Mouse (Mus musculus): ENCODE measurements around the gene Arhgap22. TPM values are rescaled to one million over a fixed set of nuclear protein-coding genes. Genes with fewer than 3 reads are reported as not detected.
A peak's percentile ranks its signal among the peaks of the same experiment; 100 is the strongest.

Arhgap22 gene
- 1.7 and 4.2 TPM in 2 replicates for polyA plus RNA-seq (2016; fragmentation: Nextera tagmentation; extraction: Ambion mirVana)

- H3K27me3 ChIP-seq (replicated peaks), result peaks cover 44% of the 10 kb centered on the region
- no peak within 1 kb of the TSS for H3K9ac ChIP-seq
- H3K36me3 ChIP-seq, result no peaks in the 10 kb centered on the region
- peak within 1 kb of the TSS; percentile 30 for H3K4me2 ChIP-seq
- H3K4me3 ChIP-seq, result no peak within 1 kb of the TSS
- H3K9me3 ChIP-seq (replicated peaks), result no peaks in the 10 kb centered on the region
- peaks cover 7% of the 10 kb centered on the region for H3K4me1 ChIP-seq (replicated peaks)
- H3K27ac ChIP-seq (ENCODE audit: poor library complexity, severe bottlenecking), result no peak within 1 kb of the TSS
- WGBS, result 11% methylated on average over 28 of the region's 28 CpGs
- peak; percentile 79 for ATAC-seq (ENCODE audit: insufficient number of reproducible peaks, low FRiP score)
Observed at GRCm38 (mm10) chr14:33213823-33214766, at the start of gene Arhgap22. TSS of gene Arhgap22 (plus strand) at chr14:33214026.

- H3K36me3 ChIP-seq, result no peaks in the 10 kb centered on the region
- no peaks in the 10 kb centered on the region for H3K9me3 ChIP-seq (replicated peaks)
- no peak overlapping the region for H3K9ac ChIP-seq
- ATAC-seq (ENCODE audit: insufficient number of reproducible peaks, low FRiP score), result no peak
- peaks cover 4% of the 10 kb centered on the region; the same call in 1 of the 2 replicates for H3K27me3 ChIP-seq (replicated peaks)
- H3K4me1 ChIP-seq (replicated peaks), result no peaks in the 10 kb centered on the region
- H3K27ac ChIP-seq (ENCODE audit: poor library complexity, severe bottlenecking), result no peak overlapping the region
- no peak overlapping the region for H3K4me2 ChIP-seq
- no peak overlapping the region for H3K4me3 ChIP-seq
- 81% methylated on average over 4 of the region's 4 CpGs for WGBS
Observed at GRCm38 (mm10) chr14:33168750-33169149, 45.1 kb upstream of the Arhgap22 start.

- ATAC-seq (ENCODE audit: insufficient number of reproducible peaks, low FRiP score), result no peak
Observed at GRCm38 (mm10) chr14:33171942-33172341, 41.9 kb upstream of the Arhgap22 start.

GRCm38 (mm10) chr14:33175059-33175821, 38.6 kb upstream of the Arhgap22 start:
- H3K27me3 ChIP-seq (replicated peaks), result peaks cover 7% of the 10 kb centered on the region; the same call in 1 of the 2 replicates
- H3K9ac ChIP-seq, result no peak overlapping the region
- H3K4me2 ChIP-seq, result no peak overlapping the region
- H3K36me3 ChIP-seq, result no peaks in the 10 kb centered on the region
- no peaks in the 10 kb centered on the region for H3K4me1 ChIP-seq (replicated peaks)
- no peak for ATAC-seq (ENCODE audit: insufficient number of reproducible peaks, low FRiP score)
- H3K9me3 ChIP-seq (replicated peaks), result no peaks in the 10 kb centered on the region
- WGBS, result 70% methylated on average over 4 of the region's 4 CpGs
- H3K4me3 ChIP-seq, result no peak overlapping the region
- H3K27ac ChIP-seq (ENCODE audit: poor library complexity, severe bottlenecking), result no peak overlapping the region

More at GRCm38 (mm10) chr14:33171942-33172341, 41.9 kb upstream of the Arhgap22 start:
- WGBS, result 64% methylated on average over 1 of the region's 1 CpGs
- peaks cover 2% of the 10 kb centered on the region; the same call in 1 of the 2 replicates for H3K27me3 ChIP-seq (replicated peaks)
- H3K9me3 ChIP-seq (replicated peaks), result no peaks in the 10 kb centered on the region
- no peak overlapping the region for H3K9ac ChIP-seq
- H3K4me3 ChIP-seq, result no peak overlapping the region
- H3K4me2 ChIP-seq, result no peak overlapping the region
- H3K27ac ChIP-seq (ENCODE audit: poor library complexity, severe bottlenecking), result no peak overlapping the region
- no peaks in the 10 kb centered on the region for H3K36me3 ChIP-seq
- no peaks in the 10 kb centered on the region for H3K4me1 ChIP-seq (replicated peaks)

- H3K4me1 ChIP-seq (replicated peaks), result no peaks in the 10 kb centered on the region
- no peak overlapping the region for H3K27ac ChIP-seq (ENCODE audit: poor library complexity, severe bottlenecking)
- H3K9me3 ChIP-seq (replicated peaks), result no peaks in the 10 kb centered on the region
- ATAC-seq (ENCODE audit: insufficient number of reproducible peaks, low FRiP score), result no peak
- H3K4me3 ChIP-seq, result no peak overlapping the region
- peaks cover 7% of the 10 kb centered on the region; the same call in 1 of the 2 replicates for H3K27me3 ChIP-seq (replicated peaks)
- no peak overlapping the region for H3K4me2 ChIP-seq
- 82% methylated on average over 5 of the region's 5 CpGs for WGBS
- H3K36me3 ChIP-seq, result no peaks in the 10 kb centered on the region
- no peak overlapping the region for H3K9ac ChIP-seq
Observed at GRCm38 (mm10) chr14:33180102-33180501, 33.7 kb upstream of the Arhgap22 start.

GRCm38 (mm10) chr14:33185068-33185800, 28.6 kb upstream of the Arhgap22 start, which contains the start of gene Wdfy4:
TSS of gene Wdfy4 (minus strand) at chr14:33185508.
- ATAC-seq (ENCODE audit: insufficient number of reproducible peaks, low FRiP score), result no peak
- Histone ChIP-seq H3K36me3 (no peaks in the 10 kb centered on the region), H3K4me1 (replicated peaks) (no peaks in the 10 kb centered on the region), H3K4me3 (no peak within 1 kb of the TSS), H3K27me3 (replicated peaks) (no peaks in the 10 kb centered on the region), H3K9ac (no peak within 1 kb of the TSS), H3K27ac (ENCODE audit: poor library complexity, severe bottlenecking) (no peak within 1 kb of the TSS), H3K4me2 (no peak within 1 kb of the TSS), H3K9me3 (replicated peaks) (no peaks in the 10 kb centered on the region)
- WGBS, result 79% methylated on average over 11 of the region's 11 CpGs

- Histone ChIP-seq H3K9ac (no peak overlapping the region), H3K4me2 (no peak overlapping the region), H3K27me3 (replicated peaks) (no peaks in the 10 kb centered on the region), H3K4me1 (replicated peaks) (no peaks in the 10 kb centered on the region), H3K9me3 (replicated peaks) (no peaks in the 10 kb centered on the region), H3K4me3 (no peak overlapping the region), H3K27ac (ENCODE audit: poor library complexity, severe bottlenecking) (no peak overlapping the region), H3K36me3 (no peaks in the 10 kb centered on the region)
- whole genome bisulfite sequencing, result 67% methylated on average over 4 of the region's 4 CpGs
- no peak for ATAC-seq (ENCODE audit: insufficient number of reproducible peaks, low FRiP score)
Observed at GRCm38 (mm10) chr14:33187201-33187600, 26.6 kb upstream of the Arhgap22 start.

GRCm38 (mm10) chr14:33189230-33189629, 24.6 kb upstream of the Arhgap22 start:
- no peaks in the 10 kb centered on the region for H3K9me3 ChIP-seq (replicated peaks)
- H3K4me2 ChIP-seq, result no peak overlapping the region
- H3K27me3 ChIP-seq (replicated peaks), result no peaks in the 10 kb centered on the region
- H3K4me1 ChIP-seq (replicated peaks), result no peaks in the 10 kb centered on the region
- no peak overlapping the region for H3K27ac ChIP-seq (ENCODE audit: poor library complexity, severe bottlenecking)
- WGBS, result 65% methylated on average over 10 of the region's 10 CpGs
- H3K9ac ChIP-seq, result no peak overlapping the region
- H3K4me3 ChIP-seq, result no peak overlapping the region
- no peak for ATAC-seq (ENCODE audit: insufficient number of reproducible peaks, low FRiP score)
- no peaks in the 10 kb centered on the region for H3K36me3 ChIP-seq

GRCm38 (mm10) chr14:33189849-33190423, 23.9 kb upstream of the Arhgap22 start:
- Histone ChIP-seq H3K9ac (no peak overlapping the region), H3K4me3 (no peak overlapping the region), H3K9me3 (replicated peaks) (no peaks in the 10 kb centered on the region), H3K27me3 (replicated peaks) (no peaks in the 10 kb centered on the region), H3K36me3 (no peaks in the 10 kb centered on the region), H3K27ac (ENCODE audit: poor library complexity, severe bottlenecking) (no peak overlapping the region), H3K4me2 (no peak overlapping the region), H3K4me1 (replicated peaks) (no peaks in the 10 kb centered on the region)
- WGBS, result 88% methylated on average over 21 of the region's 21 CpGs
- no peak for ATAC-seq (ENCODE audit: insufficient number of reproducible peaks, low FRiP score)

GRCm38 (mm10) chr14:33190646-33191045, 23.2 kb upstream of the Arhgap22 start:
- WGBS, result 73% methylated on average over 1 of the region's 1 CpGs
- Histone ChIP-seq H3K27ac (ENCODE audit: poor library complexity, severe bottlenecking) (no peak overlapping the region), H3K4me1 (replicated peaks) (no peaks in the 10 kb centered on the region), H3K9ac (no peak overlapping the region), H3K27me3 (replicated peaks) (no peaks in the 10 kb centered on the region), H3K4me3 (no peak overlapping the region), H3K4me2 (no peak overlapping the region), H3K9me3 (replicated peaks) (no peaks in the 10 kb centered on the region), H3K36me3 (no peaks in the 10 kb centered on the region)
- no peak for ATAC-seq (ENCODE audit: insufficient number of reproducible peaks, low FRiP score)

Data from heart, embryonic 12.5 days (tissue).